Mouse (Mus musculus) megakaryocyte progenitor cell, adult 5-6 weeks (primary cell): ENCODE measurements around the gene Gm20828. TPM values are rescaled to one million over a fixed set of nuclear protein-coding genes. Genes with fewer than 3 reads are reported as not detected.
"Not testable (repeated sequence)": the region's sequence is repeated elsewhere in the genome, so short reads cannot be mapped to it uniquely, and the experiment has no call there.

Experiments used
- ATAC-seq: replicated peaks from 2 replicates; pipeline ENCODE4 v1.8.0; 2016; ENCODE audit warnings: mild to moderate bottlenecking, moderate TSS enrichment, inconsistent platforms; ENCODE audit not compliant: poor library complexity
- total RNA-seq, 2 experiments: library from RNA; stranded (forward) in 1 of 2; stranded (reverse) in 1 of 2; fragments of 157-497, 149-512 nt in 1 of 2; fragments of 200-1000 nt in 1 of 2; gene quantifications; 2 replicates each; pipeline versions ENCODE4 v1.2.3 to v1.2.4; 2015 to 2017

Gm20828 gene
- total RNA-seq (2015) (not detected in 2 replicates), total RNA-seq (2017) (not detected in 2 replicates)

DNA sequence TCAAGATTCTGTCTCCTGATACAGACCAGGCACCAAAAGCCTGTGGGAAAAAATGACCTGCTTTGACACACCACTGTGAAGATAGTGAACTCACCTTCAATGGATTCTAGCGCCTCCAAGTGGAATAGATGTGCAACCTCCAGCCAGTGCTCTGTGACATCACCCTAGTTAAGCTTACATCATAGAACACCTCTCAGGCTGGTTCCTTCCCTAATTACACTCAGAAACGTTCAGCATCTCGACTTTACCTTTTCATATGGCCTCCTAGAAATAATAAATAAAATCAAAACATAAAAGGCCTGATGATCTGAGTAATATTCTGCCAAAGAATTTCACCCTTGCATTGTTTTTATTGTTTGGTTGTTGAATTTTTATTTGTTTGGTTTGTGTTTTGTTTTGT, at the start of gene Gm20828:
Gm20828 (minus strand) TSS at position 101 of the 400 bp plus-strand sequence.
- not testable (repeated sequence) for ATAC-seq
